Mouse (Mus musculus): ENCODE results near the gene Grhl1.

Gene Grhl1

DNA sequence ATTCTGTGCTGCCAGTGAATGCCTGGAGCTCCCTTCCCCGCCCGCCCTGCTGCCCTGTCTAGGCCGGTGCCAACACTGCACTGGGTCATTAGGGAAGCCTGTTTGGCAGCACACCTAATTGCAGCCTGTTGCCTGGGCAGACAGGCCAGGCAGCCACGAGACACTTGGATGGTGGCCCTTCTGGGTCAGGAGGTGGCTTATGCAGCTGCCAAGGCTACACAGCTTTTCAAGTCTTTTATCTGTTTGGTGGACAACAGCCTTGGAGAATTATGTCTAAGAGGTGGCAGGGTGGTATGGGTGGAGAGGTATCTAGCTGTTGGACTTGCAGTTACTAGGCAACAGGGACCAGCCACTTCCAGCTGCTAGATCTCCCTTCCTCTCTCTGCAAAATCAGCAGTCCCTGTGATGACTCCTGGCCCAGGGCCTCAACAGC, 70.3 kb downstream of the Grhl1 start:
- no peak for DNase-seq (ENCODE audit: low read depth, low spot score)

DNA sequence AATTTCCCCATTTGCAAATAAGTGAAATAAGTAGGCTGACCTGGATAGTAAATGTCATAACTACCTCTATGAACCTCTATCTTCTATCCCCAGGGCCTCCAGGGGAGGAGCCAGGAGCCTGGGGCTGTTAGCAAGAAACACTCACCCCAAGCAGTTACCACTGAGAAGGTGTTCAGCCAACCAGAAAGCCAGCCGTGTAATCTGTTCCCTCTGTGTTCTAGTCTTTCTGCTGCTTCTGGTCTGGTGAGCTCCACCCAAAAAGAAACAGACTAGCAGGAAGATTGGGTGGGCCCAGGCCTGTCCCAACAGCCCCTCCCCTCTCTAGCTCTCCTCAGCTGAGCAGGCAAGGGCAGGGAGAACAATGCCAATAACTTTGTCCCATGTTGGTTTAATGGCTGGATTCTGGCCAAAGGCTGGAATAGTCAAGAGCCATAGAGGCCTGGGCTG, 72.1 kb downstream of the Grhl1 start:
- peak; percentile 55 for DNase-seq (ENCODE audit: low read depth, low spot score)

- no peak for DNase-seq (ENCODE audit: low read depth, low spot score)
These were observed 73.8 kb downstream of the Grhl1 start for GRCm38 (mm10) chr12:24645901-24646300.

GRCm38 (mm10) chr12:24648094-24648493, 76.0 kb downstream of the Grhl1 start:
- DNase-seq (ENCODE audit: low read depth, low spot score): no peak

- no peak for DNase-seq (ENCODE audit: low read depth, low spot score)
These were observed 78.5 kb downstream of the Grhl1 start for GRCm38 (mm10) chr12:24650415-24651062.

DNA sequence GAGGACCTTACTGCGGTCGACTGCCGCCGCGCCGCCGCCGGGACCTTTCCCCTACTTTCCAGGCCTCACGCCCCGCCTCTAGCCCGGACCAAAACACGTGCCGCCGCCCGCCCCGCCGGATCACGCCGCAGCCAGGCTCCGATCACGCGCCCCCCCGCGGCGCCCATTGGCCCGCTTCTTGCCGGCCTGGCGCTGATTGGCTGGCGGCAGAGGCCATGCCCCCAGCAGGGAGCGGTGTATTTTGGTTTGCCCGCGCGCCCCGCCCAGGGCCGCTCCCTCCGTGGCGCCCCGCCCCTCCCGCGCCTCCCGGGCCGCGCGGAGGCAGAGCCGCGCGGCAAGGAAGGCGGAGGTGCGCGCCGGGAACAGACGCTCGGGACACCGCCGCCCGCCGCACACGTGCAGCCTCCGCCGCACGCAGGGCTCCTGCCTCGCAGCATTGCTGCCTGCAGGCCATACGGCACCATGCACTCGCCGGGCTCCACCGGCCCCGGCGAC, 79.0 kb downstream of the Grhl1 start, which contains the start of gene Klf11:
Klf11 (plus strand) TSS at position 212 of the 495 bp plus-strand sequence.
- peak; percentile 95 for DNase-seq (ENCODE audit: low read depth, low spot score)

DNA sequence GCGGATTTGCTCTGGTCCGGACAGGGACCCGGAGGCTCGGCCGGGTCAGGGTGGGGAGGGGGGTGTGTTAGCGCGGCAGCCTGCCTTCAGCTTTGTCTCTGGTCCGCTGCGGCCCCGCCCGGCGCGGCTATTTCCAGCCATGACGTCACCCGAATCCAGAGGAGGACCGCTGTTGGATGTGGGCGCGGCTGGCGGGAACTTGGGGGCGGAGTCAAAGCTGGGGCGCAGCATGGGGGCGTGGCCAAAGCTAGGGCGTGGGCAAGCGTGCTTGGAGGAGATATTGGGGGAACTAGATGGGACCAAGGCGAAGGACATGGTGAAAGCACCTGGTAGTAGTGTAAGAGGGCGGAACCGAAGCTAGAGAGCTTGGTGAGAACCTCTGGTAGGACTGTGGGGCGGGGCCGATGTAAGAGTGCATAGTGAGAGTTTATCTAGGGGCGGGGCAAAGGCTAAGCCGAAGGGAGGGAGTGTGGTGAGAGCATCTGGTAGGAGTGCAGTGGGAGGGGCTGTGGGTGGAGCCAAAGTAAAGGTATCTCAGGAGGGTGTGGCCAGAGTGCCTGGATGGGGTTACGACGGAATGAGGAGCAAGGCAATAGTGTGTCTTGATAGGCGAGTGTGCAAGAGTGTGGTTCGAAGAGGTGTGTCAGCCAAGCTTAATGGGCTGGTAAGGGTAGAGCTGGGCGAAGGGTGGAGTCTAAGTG, 79.7 kb downstream of the Grhl1 start:
- peak; percentile 97 for DNase-seq (ENCODE audit: low read depth, low spot score)

DNA sequence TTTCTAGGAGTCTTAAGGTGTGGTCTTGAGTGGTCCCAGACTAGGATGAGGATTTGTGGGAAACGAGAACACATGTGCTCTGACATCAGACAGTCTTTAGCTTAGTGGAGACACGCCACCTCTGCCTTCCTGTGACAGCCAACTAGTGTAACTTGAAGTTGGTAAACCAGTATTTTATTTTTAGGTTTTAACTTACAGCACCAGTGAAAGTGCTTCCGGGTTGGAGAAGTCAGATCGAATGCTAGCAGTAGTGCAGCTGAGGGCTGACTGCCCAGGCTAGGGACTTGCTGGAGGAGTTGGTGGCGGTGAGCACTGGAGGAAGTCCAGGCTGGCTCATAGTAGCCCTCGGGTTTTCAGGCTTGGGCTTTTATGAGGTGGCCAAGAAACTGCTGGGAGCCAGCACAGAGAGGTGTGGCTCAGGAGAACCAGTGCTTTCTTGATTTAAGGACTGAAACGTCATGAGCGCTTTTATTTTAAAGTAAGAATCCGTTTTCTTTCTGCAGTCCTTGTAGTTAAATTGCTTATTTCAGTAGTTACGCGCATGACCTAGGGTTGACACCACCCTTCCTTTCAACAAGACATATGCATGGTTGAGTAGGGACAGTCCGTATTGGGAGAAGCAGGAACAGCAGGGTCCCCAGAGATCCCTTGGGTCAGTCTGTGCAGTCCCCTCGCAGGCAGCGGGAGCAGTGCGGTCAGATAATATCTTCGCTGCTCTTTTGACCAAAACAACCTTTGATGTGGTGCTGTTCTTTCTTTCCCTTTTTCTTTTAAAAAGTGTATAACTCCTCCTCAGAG, 82.2 kb downstream of the Grhl1 start:
- no peak for DNase-seq (ENCODE audit: low read depth, low spot score)

DNA sequence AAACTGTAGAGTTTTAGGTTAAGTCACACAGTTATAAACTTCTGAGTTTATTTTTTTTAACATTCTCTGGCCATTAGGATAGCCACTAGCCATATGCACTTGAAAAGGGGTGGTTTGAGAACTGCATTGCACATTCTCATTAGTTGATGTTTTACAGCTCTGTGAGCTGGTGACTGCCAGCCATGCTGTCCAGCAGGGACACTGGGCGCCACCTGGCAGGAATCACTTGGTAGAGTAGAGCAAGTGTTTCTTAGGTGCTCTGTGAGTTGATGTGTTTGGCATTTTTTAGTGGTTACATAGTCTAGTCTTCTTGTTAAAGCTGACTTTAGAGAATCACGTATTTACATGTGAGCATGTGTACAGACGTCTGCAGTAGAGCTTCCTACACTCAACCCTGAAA, 84.4 kb downstream of the Grhl1 start:
- DNase-seq (ENCODE audit: low read depth, low spot score): no peak

GRCm38 (mm10) chr12:24658998-24659397, 86.9 kb downstream of the Grhl1 start:
- no peak for DNase-seq (ENCODE audit: low read depth, low spot score)

DNA sequence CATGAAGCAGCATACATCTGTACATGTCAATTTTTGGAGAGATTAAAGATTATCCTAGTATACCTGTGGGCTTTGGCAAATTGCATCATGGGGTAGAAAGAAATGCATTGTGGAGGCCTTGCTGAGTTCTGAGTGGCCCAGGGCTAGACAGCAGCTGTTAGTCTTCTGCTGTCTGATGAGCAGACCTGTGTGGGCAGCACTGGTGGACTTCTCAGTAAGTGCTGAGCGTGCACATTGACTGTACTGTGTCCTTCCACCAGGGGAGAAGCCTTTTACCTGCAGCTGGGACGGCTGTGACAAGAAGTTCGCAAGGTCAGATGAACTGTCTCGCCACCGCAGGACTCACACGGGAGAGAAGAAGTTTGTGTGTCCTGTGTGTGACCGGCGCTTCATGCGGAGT, 87.8 kb downstream of the Grhl1 start:
- DNase-seq (ENCODE audit: low read depth, low spot score): peak; percentile 16

DNA sequence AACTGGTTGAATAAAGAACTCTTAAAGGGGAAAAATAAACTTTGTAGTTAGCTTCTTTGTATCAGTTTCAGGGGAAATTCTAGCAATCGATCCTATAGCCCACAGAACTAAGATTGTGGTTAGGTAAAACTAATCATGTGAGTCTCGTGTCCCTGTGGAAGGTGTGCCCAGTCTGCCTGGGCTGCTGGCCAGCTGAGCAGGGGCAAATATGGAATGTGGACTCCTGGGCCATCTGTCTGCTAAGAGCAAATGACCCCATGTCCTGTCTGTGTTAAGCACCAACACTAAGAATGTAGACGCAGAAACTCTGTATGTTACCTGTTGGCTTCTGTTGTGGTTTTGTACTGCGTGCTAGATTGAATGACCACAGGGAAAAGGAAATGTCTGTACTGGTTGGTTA, 89.0 kb downstream of the Grhl1 start:
- DNase-seq (ENCODE audit: low read depth, low spot score): no peak

GRCm38 (mm10) chr12:24662131-24662530, 90.0 kb downstream of the Grhl1 start:
- DNase-seq (ENCODE audit: low read depth, low spot score): no peak

Data from R1 (cell line).